Mouse (Mus musculus): Measurements from ENCODE around the gene Stra8. TPM values are rescaled to one million over a fixed set of nuclear protein-coding genes. Genes with fewer than 3 reads are reported as not detected.

The Stra8 gene
- total and polyA plus RNA-seq, 3 experiments: 0.11 TPM; not detected in 2

DNA sequence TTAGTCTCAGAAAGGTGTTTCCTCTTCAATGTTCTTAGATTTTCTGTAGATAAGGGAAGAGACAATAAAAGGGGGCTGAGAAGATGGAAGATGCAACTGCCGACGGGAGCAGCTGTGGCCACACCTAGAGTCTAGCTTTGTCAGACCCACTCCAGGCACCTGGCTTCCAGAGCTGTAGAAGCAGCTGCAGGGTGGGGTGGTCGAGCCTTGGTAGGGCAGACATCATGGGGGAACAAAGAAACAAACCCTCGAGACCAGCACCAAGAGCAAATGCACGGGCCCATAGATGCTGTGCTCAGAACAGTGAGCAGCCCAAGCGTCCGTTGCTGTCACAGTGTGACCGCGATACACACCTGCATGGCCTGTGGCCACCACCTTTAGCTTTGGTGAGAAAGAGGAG, 22.5 kb downstream of the Stra8 start:
- no peak for ATAC-seq (ENCODE audit: extremely low read depth, insufficient number of reproducible peaks, low FRiP score, poor library complexity, severe bottlenecking)
- H3K27me3 ChIP-seq (ENCODE audit: insufficient read depth, low read length): peaks cover 25% of the 10 kb centered on the region
- no peaks in the 10 kb centered on the region for H3K36me3 ChIP-seq (replicated peaks)
- no peak for TF ChIP-seq GATA1 (IDR thresholded peaks at IDR 0.05; ENCODE audit: borderline replicate concordance, low read length)
- no peak for TF ChIP-seq GATA2 (IDR thresholded peaks at IDR 0.05; ENCODE audit: borderline replicate concordance, low read depth, low read length)
- TF ChIP-seq CTCF (IDR thresholded peaks at IDR 0.05; ENCODE audit: low read depth, low read length): no peak
- no peak for TF ChIP-seq POLR2AphosphoS5 (IDR thresholded peaks at IDR 0.05; ENCODE audit: insufficient replicate concordance, low read depth, low read length)
- no peak for TF ChIP-seq TAL1 (conservative IDR thresholded peaks at IDR 0.05; ENCODE audit: low read depth, low read length)
- no peaks in the 10 kb centered on the region for H3K4me1 ChIP-seq (ENCODE audit: insufficient read depth, low read depth, low read length)
- H3K4me3 ChIP-seq (ENCODE audit: low read depth, low read length): no peak overlapping the region
- no peaks in the 10 kb centered on the region for H3K9me3 ChIP-seq (replicated peaks)
- DNase-seq (ENCODE audit: low spot score): no peak

DNA sequence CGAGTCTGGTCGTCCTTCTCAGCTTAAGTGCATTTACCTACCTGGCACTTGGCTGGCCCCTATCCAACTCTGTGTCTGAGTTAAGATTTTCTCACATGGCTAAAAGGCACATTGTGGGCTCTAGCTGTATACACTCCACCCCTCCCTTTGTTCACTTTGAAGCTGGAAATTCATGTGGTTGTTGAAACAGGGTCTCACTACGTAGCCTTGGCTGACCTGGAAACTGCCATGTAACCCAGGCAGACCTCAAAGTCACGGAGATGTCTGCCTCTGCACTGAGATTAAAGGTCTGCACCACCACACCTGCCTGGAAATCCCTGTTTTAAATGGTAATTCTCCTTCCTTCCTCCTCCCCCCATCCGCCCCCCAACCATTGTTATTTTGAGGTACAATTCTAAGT, 23.5 kb downstream of the Stra8 start:
- no peak for ATAC-seq (ENCODE audit: extremely low read depth, insufficient number of reproducible peaks, low FRiP score, poor library complexity, severe bottlenecking)
- peaks cover 25% of the 10 kb centered on the region for H3K27me3 ChIP-seq (ENCODE audit: insufficient read depth, low read length)
- no peaks in the 10 kb centered on the region for H3K9me3 ChIP-seq (replicated peaks)
- no peak overlapping the region for H3K4me3 ChIP-seq (ENCODE audit: low read depth, low read length)
- no peaks in the 10 kb centered on the region for H3K4me1 ChIP-seq (ENCODE audit: insufficient read depth, low read depth, low read length)
- H3K36me3 ChIP-seq (replicated peaks): no peaks in the 10 kb centered on the region
- no peak for TF ChIP-seq TAL1 (conservative IDR thresholded peaks at IDR 0.05; ENCODE audit: low read depth, low read length)
- TF ChIP-seq GATA1 (IDR thresholded peaks at IDR 0.05; ENCODE audit: borderline replicate concordance, low read length): no peak
- no peak for TF ChIP-seq GATA2 (IDR thresholded peaks at IDR 0.05; ENCODE audit: borderline replicate concordance, low read depth, low read length)
- no peak for TF ChIP-seq POLR2AphosphoS5 (IDR thresholded peaks at IDR 0.05; ENCODE audit: insufficient replicate concordance, low read depth, low read length)
- no peak for TF ChIP-seq CTCF (IDR thresholded peaks at IDR 0.05; ENCODE audit: low read depth, low read length)
- DNase-seq (ENCODE audit: low spot score): no peak

DNA sequence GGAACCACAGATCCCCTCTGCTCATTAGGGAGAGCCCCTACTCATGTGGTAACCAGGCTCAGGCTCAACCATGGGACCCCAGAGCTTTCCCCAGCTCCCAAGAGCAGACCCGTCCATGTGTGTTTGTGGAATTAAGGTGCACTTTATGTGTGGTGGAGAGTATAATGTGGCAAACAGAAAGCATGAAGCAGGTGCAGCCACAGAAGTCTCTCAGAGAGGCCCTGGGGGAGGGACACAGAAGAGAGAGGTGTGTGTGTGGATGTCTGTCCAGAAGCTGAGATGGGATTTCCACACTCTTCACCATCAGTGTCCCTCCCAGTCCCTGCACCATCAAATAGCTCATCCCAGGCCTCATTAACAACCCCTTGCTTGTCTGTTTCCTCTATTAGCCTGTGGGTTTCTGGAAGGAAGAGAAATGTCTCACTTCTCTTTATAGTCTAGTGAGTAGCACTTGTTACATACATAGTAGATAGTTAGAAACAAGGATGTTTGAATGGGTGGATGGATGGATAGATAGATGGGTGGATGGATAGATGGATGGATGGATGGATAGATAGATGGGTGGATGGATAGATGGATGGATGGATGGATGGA, 26.6 kb downstream of the Stra8 start:
- DNase-seq (ENCODE audit: low spot score) (no peak), ATAC-seq (ENCODE audit: extremely low read depth, insufficient number of reproducible peaks, low FRiP score, poor library complexity, severe bottlenecking) (no peak)
- Histone ChIP-seq H3K27me3 (ENCODE audit: insufficient read depth, low read length) (peaks cover 18% of the 10 kb centered on the region), H3K4me3 (ENCODE audit: low read depth, low read length) (no peak overlapping the region), H3K36me3 (replicated peaks) (no peaks in the 10 kb centered on the region), H3K9me3 (replicated peaks) (no peaks in the 10 kb centered on the region), H3K4me1 (ENCODE audit: insufficient read depth, low read depth, low read length) (no peaks in the 10 kb centered on the region)
- TF ChIP-seq CTCF (IDR thresholded peaks at IDR 0.05; ENCODE audit: low read depth, low read length) (no peak), GATA1 (IDR thresholded peaks at IDR 0.05; ENCODE audit: borderline replicate concordance, low read length) (no peak), POLR2AphosphoS5 (IDR thresholded peaks at IDR 0.05; ENCODE audit: insufficient replicate concordance, low read depth, low read length) (no peak), TAL1 (conservative IDR thresholded peaks at IDR 0.05; ENCODE audit: low read depth, low read length) (no peak), GATA2 (IDR thresholded peaks at IDR 0.05; ENCODE audit: borderline replicate concordance, low read depth, low read length) (no peak)

DNA sequence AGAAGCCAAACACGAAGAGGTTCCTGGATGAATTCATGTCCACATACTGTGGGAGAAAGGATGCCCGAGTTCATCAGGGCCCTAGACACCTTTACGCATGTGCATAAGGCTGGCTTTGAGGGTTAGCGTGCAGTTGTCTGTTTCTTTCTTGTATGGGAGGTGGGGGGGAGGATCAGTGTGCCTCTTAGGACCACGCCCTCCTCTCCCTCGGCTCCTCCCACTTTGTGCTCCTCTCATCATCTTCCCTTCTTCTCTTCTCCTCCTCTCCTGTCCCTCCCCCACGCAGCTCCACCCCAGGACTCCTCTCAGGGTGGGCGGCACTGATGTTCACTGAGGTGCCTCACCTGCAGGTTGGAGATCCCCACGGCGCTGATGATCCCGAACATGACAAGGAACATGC, 28.5 kb downstream of the Stra8 start:
- DNase-seq (ENCODE audit: low spot score) (no peak), ATAC-seq (ENCODE audit: extremely low read depth, insufficient number of reproducible peaks, low FRiP score, poor library complexity, severe bottlenecking) (no peak)
- TF ChIP-seq GATA1 (IDR thresholded peaks at IDR 0.05; ENCODE audit: borderline replicate concordance, low read length) (no peak), TAL1 (conservative IDR thresholded peaks at IDR 0.05; ENCODE audit: low read depth, low read length) (no peak), GATA2 (IDR thresholded peaks at IDR 0.05; ENCODE audit: borderline replicate concordance, low read depth, low read length) (no peak), POLR2AphosphoS5 (IDR thresholded peaks at IDR 0.05; ENCODE audit: insufficient replicate concordance, low read depth, low read length) (no peak), CTCF (IDR thresholded peaks at IDR 0.05; ENCODE audit: low read depth, low read length) (no peak)
- Histone ChIP-seq H3K4me1 (ENCODE audit: insufficient read depth, low read depth, low read length) (no peaks in the 10 kb centered on the region), H3K27me3 (ENCODE audit: insufficient read depth, low read length) (peaks cover 19% of the 10 kb centered on the region), H3K9me3 (replicated peaks) (no peaks in the 10 kb centered on the region), H3K4me3 (ENCODE audit: low read depth, low read length) (no peak overlapping the region), H3K36me3 (replicated peaks) (no peaks in the 10 kb centered on the region)

DNA sequence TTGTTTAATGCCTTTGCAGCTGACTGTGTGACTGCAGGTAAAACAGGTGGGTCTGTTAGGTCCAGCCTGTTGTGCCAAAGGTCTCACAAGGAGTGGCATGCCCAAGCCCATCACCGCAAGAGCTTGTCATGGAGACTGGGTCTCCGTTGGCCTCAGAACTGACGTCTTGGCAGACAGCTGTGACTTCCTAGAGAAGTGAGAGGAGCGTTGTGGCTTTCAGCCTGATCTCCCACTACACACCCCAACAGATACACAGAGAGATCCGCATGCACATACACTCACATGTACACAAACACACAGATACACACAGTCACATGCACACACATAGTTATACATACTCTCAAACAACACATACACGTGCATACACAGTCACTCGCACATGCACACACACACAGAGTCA, 31.6 kb downstream of the Stra8 start:
- DNase-seq (ENCODE audit: low spot score) (no peak), ATAC-seq (ENCODE audit: extremely low read depth, insufficient number of reproducible peaks, low FRiP score, poor library complexity, severe bottlenecking) (no peak)
- Histone ChIP-seq H3K9me3 (replicated peaks) (no peaks in the 10 kb centered on the region), H3K36me3 (replicated peaks) (no peaks in the 10 kb centered on the region), H3K4me1 (ENCODE audit: insufficient read depth, low read depth, low read length) (no peaks in the 10 kb centered on the region; the same call in 1 of the 2 replicates), H3K27me3 (ENCODE audit: insufficient read depth, low read length) (peaks cover 10% of the 10 kb centered on the region; the same call in 1 of the 2 replicates), H3K4me3 (ENCODE audit: low read depth, low read length) (no peak overlapping the region)
- TF ChIP-seq GATA2 (IDR thresholded peaks at IDR 0.05; ENCODE audit: borderline replicate concordance, low read depth, low read length) (no peak), CTCF (IDR thresholded peaks at IDR 0.05; ENCODE audit: low read depth, low read length) (no peak), TAL1 (conservative IDR thresholded peaks at IDR 0.05; ENCODE audit: low read depth, low read length) (no peak), GATA1 (IDR thresholded peaks at IDR 0.05; ENCODE audit: borderline replicate concordance, low read length) (no peak), POLR2AphosphoS5 (IDR thresholded peaks at IDR 0.05; ENCODE audit: insufficient replicate concordance, low read depth, low read length) (no peak)

DNA sequence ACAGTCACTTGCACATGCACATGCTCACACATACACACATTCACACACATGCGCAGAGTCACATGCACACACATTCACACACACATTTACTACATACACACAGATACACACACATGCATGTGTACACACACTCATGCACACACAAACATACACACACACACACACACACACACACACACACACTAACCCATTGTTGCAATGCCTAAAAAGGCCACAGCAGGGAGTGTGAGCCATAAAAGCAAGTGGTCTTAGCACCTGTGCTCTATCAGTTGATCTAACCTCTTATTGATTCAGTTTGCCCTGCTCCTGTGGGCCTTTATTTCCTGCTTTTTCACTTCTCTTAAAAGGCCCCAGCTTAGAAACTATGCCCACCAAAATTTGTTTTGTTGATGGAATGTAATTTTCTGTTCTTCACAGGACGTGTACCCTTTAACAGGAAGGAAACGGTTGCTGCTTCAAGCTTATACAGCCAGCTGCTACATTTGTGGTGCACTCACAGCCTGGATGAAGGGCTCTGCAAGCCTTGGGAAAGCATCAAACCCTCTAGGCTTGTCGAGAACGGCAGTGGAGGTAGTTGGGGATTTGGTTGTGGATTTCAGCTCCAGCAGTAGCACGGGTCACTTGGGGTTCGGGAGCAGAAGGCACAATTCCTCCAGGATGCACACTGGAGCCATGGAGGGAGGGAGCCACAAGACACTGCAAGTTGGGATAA, 32.1 kb downstream of the Stra8 start:
- H3K36me3 ChIP-seq (replicated peaks): no peaks in the 10 kb centered on the region
- no peaks in the 10 kb centered on the region for H3K9me3 ChIP-seq (replicated peaks)
- peaks cover 10% of the 10 kb centered on the region; the same call in 1 of the 2 replicates for H3K27me3 ChIP-seq (ENCODE audit: insufficient read depth, low read length)
- no peaks in the 10 kb centered on the region; the same call in 1 of the 2 replicates for H3K4me1 ChIP-seq (ENCODE audit: insufficient read depth, low read depth, low read length)
- TF ChIP-seq GATA2 (IDR thresholded peaks at IDR 0.05; ENCODE audit: borderline replicate concordance, low read depth, low read length) (no peak), POLR2AphosphoS5 (IDR thresholded peaks at IDR 0.05; ENCODE audit: insufficient replicate concordance, low read depth, low read length) (no peak), CTCF (IDR thresholded peaks at IDR 0.05; ENCODE audit: low read depth, low read length) (no peak), GATA1 (IDR thresholded peaks at IDR 0.05; ENCODE audit: borderline replicate concordance, low read length) (no peak), TAL1 (conservative IDR thresholded peaks at IDR 0.05; ENCODE audit: low read depth, low read length) (no peak)
- no peak for ATAC-seq (ENCODE audit: extremely low read depth, insufficient number of reproducible peaks, low FRiP score, poor library complexity, severe bottlenecking)
- no peak for DNase-seq (ENCODE audit: low spot score)
- no peak overlapping the region for H3K4me3 ChIP-seq (ENCODE audit: low read depth, low read length)
